Mouse (Mus musculus) spleen, adult 2 months (tissue): Measurements from ENCODE around the gene Nudt6.

Experiments
- CTCF ChIP-seq: fragments of 200-500 bp; IDR thresholded peaks from 2 replicates; pipeline ENCODE4 v1.5.1; 2011; ENCODE audit warnings: mild to moderate bottlenecking, inconsistent platforms; ENCODE audit not compliant: insufficient read depth, insufficient read length, insufficient replicate concordance; ENCODE audit errors: extremely low read depth
- POLR2A ChIP-seq: fragments of 200-500 bp; IDR thresholded peaks from 2 replicates; pipeline ENCODE4 v1.6.1; 2011; ENCODE audit warnings: low read depth, low read length, inconsistent platforms

GRCm38 (mm10) chr3:37360729-37361128, 59.3 kb downstream of the Nudt6 start:
- TF ChIP-seq CTCF: no peak
- TF ChIP-seq POLR2A: no peak
